5 mouse cellular contexts compared by ENCODE assay signal in genomic region chr3:58727601-58728000, GRCm38 (mm10).
"Had no signal": no experiment of that assay in that cellular context is flagged by ENCODE, and none has a peak within 500 bp of the region (broad histone marks: within the 10 kb centered on the region; RNA-seq: fewer than 3 reads in every experiment).

No protein-coding gene starts in this region.

- H3K9me3 ChIP-seq: neural tube, embryonic 13.5 days; neural tube, embryonic 15.5 days; stomach, embryonic 15.5 days had no signal

- H3K27ac ChIP-seq: neural tube, embryonic 13.5 days; neural tube, embryonic 15.5 days; stomach, embryonic 15.5 days; stomach, postnatal 0 days had no signal

- DNase-seq: thymus, adult 18-20 months had no signal

- H3K4me1 ChIP-seq: stomach, embryonic 15.5 days had no signal

- H3K36me3 ChIP-seq: neural tube, embryonic 13.5 days; neural tube, embryonic 15.5 days; stomach, embryonic 15.5 days had no signal

- H3K27me3 ChIP-seq: neural tube, embryonic 13.5 days; neural tube, embryonic 15.5 days; stomach, embryonic 15.5 days had no signal

- H3K4me2 ChIP-seq: neural tube, embryonic 13.5 days; neural tube, embryonic 15.5 days; stomach, embryonic 15.5 days had no signal

- H3K9ac ChIP-seq: neural tube, embryonic 13.5 days; neural tube, embryonic 15.5 days; stomach, embryonic 15.5 days had no signal

- H3K4me3 ChIP-seq: neural tube, embryonic 13.5 days; neural tube, embryonic 15.5 days; stomach, embryonic 15.5 days had no signal
